Comparison of ENCODE assay signal across 26 mouse cellular contexts in genomic region chr16:75164969-75165726, GRCm38 (mm10).
A peak's percentile ranks its signal among the peaks of the same experiment; 100 is the strongest.
DNase-seq lines count a peak whose midpoint lies in the region; ATAC-seq lines count a peak whose summit lies in the region.
"Had no signal": no experiment of that assay in that cellular context is flagged by ENCODE, and none has a peak within 500 bp of the region (broad histone marks: within the 10 kb centered on the region; RNA-seq: fewer than 3 reads in every experiment).

No protein-coding gene starts in this region.

- peak; percentile 53 for DNase-seq in kidney, adult 11 months
- DNase-seq in kidney, postnatal 4 days, result no peak
- DNase-seq in kidney, adult 8-10 months, result peak; percentile 53 to 58
- peak; percentile 6 for DNase-seq in kidney, postnatal 10 days
- DNase-seq in yolk sac, embryonic 10.5 days (ENCODE audit: low spot score), result peak; percentile 46
- DNase-seq in heart, adult 18-20 months, result no peak
- DNase-seq: adrenal gland, postnatal 14 days; cerebellum, adult 11 months; cerebellum, adult 9-11 months; gastrocnemius, postnatal 10 days; heart, postnatal 4 days; layer of hippocampus, adult 9-11 months; retina, postnatal 1 day; right cerebral cortex, postnatal 14 days; thymus, postnatal 4 days had no signal

- H3K4me1 ChIP-seq in midbrain, embryonic 16.5 days (ENCODE audit: control insufficient read depth, insufficient read depth, low read length), result no peaks in the 10 kb centered on the region
- H3K4me1 ChIP-seq in liver, embryonic 12.5 days, result no peaks in the 10 kb centered on the region
- H3K4me1 ChIP-seq: embryonic facial prominence, embryonic 13.5 days; forebrain, embryonic 10.5 days; forebrain, embryonic 15.5 days; heart, embryonic 12.5 days; hindbrain, embryonic 13.5 days; lung, embryonic 15.5 days; megakaryocyte, embryonic 14.5 days; midbrain, embryonic 12.5 days had no signal

- no peak overlapping the region for H3K27ac ChIP-seq in midbrain, embryonic 16.5 days (ENCODE audit: low read length)
- H3K27ac ChIP-seq in liver, embryonic 12.5 days, result no peak overlapping the region
- H3K27ac ChIP-seq: embryonic facial prominence, embryonic 13.5 days; forebrain, embryonic 10.5 days; forebrain, embryonic 15.5 days; hindbrain, embryonic 13.5 days; lung, embryonic 15.5 days; midbrain, embryonic 12.5 days had no signal

- no peaks in the 10 kb centered on the region for H3K9me3 ChIP-seq in midbrain, embryonic 16.5 days (replicated peaks; ENCODE audit: control insufficient read depth, low read length, poor library complexity, severe bottlenecking)
- no peaks in the 10 kb centered on the region for H3K9me3 ChIP-seq in liver, embryonic 12.5 days (replicated peaks)
- H3K9me3 ChIP-seq: embryonic facial prominence, embryonic 13.5 days; forebrain, embryonic 10.5 days; forebrain, embryonic 15.5 days; heart, embryonic 12.5 days; hindbrain, embryonic 13.5 days; lung, embryonic 15.5 days; megakaryocyte, embryonic 14.5 days; midbrain, embryonic 12.5 days had no signal

- H3K4me3 ChIP-seq in midbrain, embryonic 16.5 days (ENCODE audit: low read depth, low read length), result no peak overlapping the region
- H3K4me3 ChIP-seq in liver, embryonic 12.5 days, result no peak overlapping the region
- H3K4me3 ChIP-seq: embryonic facial prominence, embryonic 13.5 days; forebrain, embryonic 10.5 days; forebrain, embryonic 15.5 days; heart, embryonic 12.5 days; hindbrain, embryonic 13.5 days; lung, embryonic 15.5 days; megakaryocyte, embryonic 14.5 days; midbrain, embryonic 12.5 days had no signal

- no peaks in the 10 kb centered on the region for H3K27me3 ChIP-seq in midbrain, embryonic 16.5 days (ENCODE audit: control insufficient read depth, insufficient read depth, low read depth, low read length)
- H3K27me3 ChIP-seq in liver, embryonic 12.5 days (replicated peaks), result no peaks in the 10 kb centered on the region
- H3K27me3 ChIP-seq: embryonic facial prominence, embryonic 13.5 days; forebrain, embryonic 15.5 days; heart, embryonic 12.5 days; hindbrain, embryonic 13.5 days; lung, embryonic 15.5 days; megakaryocyte, embryonic 14.5 days; midbrain, embryonic 12.5 days; Patski had no signal

- no peak overlapping the region for H3K4me2 ChIP-seq in midbrain, embryonic 16.5 days (ENCODE audit: low read length)
- no peak overlapping the region for H3K4me2 ChIP-seq in liver, embryonic 12.5 days
- H3K4me2 ChIP-seq: embryonic facial prominence, embryonic 13.5 days; forebrain, embryonic 15.5 days; heart, embryonic 12.5 days; hindbrain, embryonic 13.5 days; lung, embryonic 15.5 days; midbrain, embryonic 12.5 days had no signal

- 82% methylated on average over 6 of the region's 6 CpGs for WGBS in midbrain, embryonic 16.5 days
- 61% methylated on average over 6 of the region's 6 CpGs for WGBS in liver, embryonic 12.5 days (ENCODE audit: insufficient replicate concordance)

- H3K36me3 ChIP-seq in midbrain, embryonic 16.5 days (ENCODE audit: control insufficient read depth, insufficient read depth, low read length), result no peaks in the 10 kb centered on the region
- H3K36me3 ChIP-seq in liver, embryonic 12.5 days, result no peaks in the 10 kb centered on the region
- H3K36me3 ChIP-seq: embryonic facial prominence, embryonic 13.5 days; forebrain, embryonic 10.5 days; forebrain, embryonic 15.5 days; heart, embryonic 12.5 days; hindbrain, embryonic 13.5 days; lung, embryonic 15.5 days; midbrain, embryonic 12.5 days had no signal

- ATAC-seq in midbrain, embryonic 16.5 days, result no peak
- no peak for ATAC-seq in liver, embryonic 12.5 days
- ATAC-seq: forebrain, embryonic 15.5 days; Patski had no signal

- no peak overlapping the region for H3K9ac ChIP-seq in midbrain, embryonic 16.5 days (ENCODE audit: low read depth, low read length)
- H3K9ac ChIP-seq in liver, embryonic 12.5 days, result no peak overlapping the region
- H3K9ac ChIP-seq: embryonic facial prominence, embryonic 13.5 days; forebrain, embryonic 15.5 days; heart, embryonic 12.5 days; hindbrain, embryonic 13.5 days; lung, embryonic 15.5 days; midbrain, embryonic 12.5 days had no signal

Comparison
In these comparisons a context has a peak if more than half of its experiments do, and no peak if none do; other contexts are left out.
1. DNase-seq: peak in kidney, adult 11 months (single experiment), kidney, adult 8-10 months (2 of 2), kidney, postnatal 10 days (single experiment) and yolk sac, embryonic 10.5 days (single experiment); none in kidney, postnatal 4 days (0 of 2) and heart, adult 18-20 months (0 of 2).